Mouse (Mus musculus) midbrain, postnatal 0 days (tissue): ENCODE measurements around the gene Olfr1053. TPM values are rescaled to one million over a fixed set of nuclear protein-coding genes. Genes with fewer than 3 reads are reported as not detected.
"Not testable (repeated sequence)": the region's sequence is repeated elsewhere in the genome, so short reads cannot be mapped to it uniquely, and the experiment has no call there.

ENCODE experiments used
- ATAC-seq: fragments of 200-750 bp; cut with Nextera tagmentation; 2 replicates; pipeline ENCODE4 v1.8.0; 2017; ENCODE audit warnings: moderate number of reproducible peaks, mild to moderate bottlenecking, moderate TSS enrichment, moderate library complexity; ENCODE audit not compliant: low FRiP score
- DNase-seq: peaks from one replicate; pipeline ENCODE4 v3.0.0-alpha.2; 2015; ENCODE audit warnings: low spot score
- H3K27ac ChIP-seq: fragments of 300-500 bp; sonication (generic); 2 replicates; pipeline ENCODE4 v1.5.1; 2014; ENCODE audit warnings: low read depth, mild to moderate bottlenecking, low read length, mixed read lengths
- H3K27me3 ChIP-seq: fragments of 300-500 bp; sonication (generic); 2 replicates; pipeline ENCODE4 v1.6.1; 2014; ENCODE audit warnings: low read length, control low read depth, mixed read lengths; ENCODE audit not compliant: insufficient read depth
- H3K36me3 ChIP-seq: fragments of 300-500 bp; sonication (generic); 2 replicates; pipeline ENCODE4 v1.6.1; 2014; ENCODE audit warnings: low read length, control low read depth, mixed read lengths; ENCODE audit not compliant: insufficient read depth
- H3K4me1 ChIP-seq: fragments of 300-500 bp; sonication (generic); 2 replicates; pipeline ENCODE4 v1.6.1; 2014; ENCODE audit warnings: mild to moderate bottlenecking, control low read depth, antibody characterized with exemption, low read length, mixed read lengths; ENCODE audit not compliant: insufficient read depth
- H3K4me2 ChIP-seq: fragments of 300-500 bp; sonication (generic); 2 replicates; pipeline ENCODE4 v1.6.1; 2014; ENCODE audit warnings: low read depth, mild to moderate bottlenecking, low read length, mixed read lengths; ENCODE audit not compliant: poor library complexity, severe bottlenecking
- H3K4me3 ChIP-seq: fragments of 300-500 bp; sonication (generic); 2 replicates; pipeline ENCODE4 v1.5.1; 2014; ENCODE audit warnings: low read depth, mild to moderate bottlenecking, low read length, moderate library complexity
- H3K9ac ChIP-seq: fragments of 300-500 bp; sonication (generic); replicated peaks from 2 replicates; pipeline ENCODE4 v1.6.1; 2014; ENCODE audit warnings: mild to moderate bottlenecking, low read length, moderate library complexity, mixed read lengths; ENCODE audit not compliant: poor library complexity, severe bottlenecking
- H3K9me3 ChIP-seq: fragments of 300-500 bp; sonication (generic); 2 replicates; pipeline ENCODE4 v1.6.1; 2016; ENCODE audit warnings: low read length, control low read depth
- CTCF ChIP-seq: IDR thresholded peaks from 2 replicates; pipeline ENCODE4 v1.5.1; 2016; ENCODE audit warnings: antibody characterized with exemption, mild to moderate bottlenecking
- WGBS: fragments of 180-500 bp; shearing (Covaris S2); extraction: QIAGEN DNeasy Blood & Tissue Kit; methylation state at CpG from one replicate; pipeline ENCODE4 v1.1.7; 2014; 5-methylcytosine and 5-hydroxymethylcytosine counted together
- polyA plus RNA-seq: library from polyadenylated mRNA; unstranded; fragments of >200 nt; fragmentation: Nextera tagmentation; extraction: Ambion mirVana; gene quantifications from 2 replicates; pipeline ENCODE4 v1.2.1, GENCODE M21; 2015
- total RNA-seq: library from RNA; depleted of rRNA; stranded (reverse); fragments of >200 nt; gene quantifications from 2 replicates; pipeline ENCODE4 v1.2.3, GENCODE M21; 2014; rRNA removed

The Olfr1053 gene
- total RNA-seq (not detected in 2 replicates), polyA plus RNA-seq (not detected in 2 replicates)

DNA sequence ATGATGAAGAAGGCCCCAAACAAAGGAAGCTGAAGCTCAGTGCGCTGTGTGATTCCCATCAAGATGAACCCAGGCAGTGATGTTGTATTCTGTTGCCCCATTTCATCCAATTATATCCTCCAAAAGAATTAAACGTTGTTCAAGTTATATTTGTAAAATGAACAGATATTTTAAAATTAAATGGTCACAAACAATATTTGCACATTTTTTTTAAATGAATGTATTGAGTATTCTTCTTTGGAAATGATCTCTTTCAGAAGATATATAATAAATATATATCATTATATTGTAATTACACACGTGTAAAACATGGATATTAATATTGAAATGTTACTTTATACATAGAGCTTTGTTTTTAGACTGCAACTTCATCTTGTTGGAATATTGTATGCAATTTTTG is at the start of gene Olfr1053:
Gene Olfr1053 (minus strand): TSS at position 101 of the 400 bp plus-strand sequence.
- no peak for DNase-seq
- H3K9me3 ChIP-seq, result no peaks in the 10 kb centered on the region
- 67% methylated on average over 3 of the region's 3 CpGs for WGBS
- no peaks in the 10 kb centered on the region for H3K4me1 ChIP-seq
- no peak within 1 kb of the TSS for H3K4me2 ChIP-seq
- no peak for TF ChIP-seq CTCF
- no peaks in the 10 kb centered on the region for H3K27me3 ChIP-seq
- H3K36me3 ChIP-seq, result no peaks in the 10 kb centered on the region
- ATAC-seq, result no peak
- no peak within 1 kb of the TSS for H3K9ac ChIP-seq
- H3K27ac ChIP-seq, result no peak within 1 kb of the TSS
- no peak within 1 kb of the TSS for H3K4me3 ChIP-seq

DNA sequence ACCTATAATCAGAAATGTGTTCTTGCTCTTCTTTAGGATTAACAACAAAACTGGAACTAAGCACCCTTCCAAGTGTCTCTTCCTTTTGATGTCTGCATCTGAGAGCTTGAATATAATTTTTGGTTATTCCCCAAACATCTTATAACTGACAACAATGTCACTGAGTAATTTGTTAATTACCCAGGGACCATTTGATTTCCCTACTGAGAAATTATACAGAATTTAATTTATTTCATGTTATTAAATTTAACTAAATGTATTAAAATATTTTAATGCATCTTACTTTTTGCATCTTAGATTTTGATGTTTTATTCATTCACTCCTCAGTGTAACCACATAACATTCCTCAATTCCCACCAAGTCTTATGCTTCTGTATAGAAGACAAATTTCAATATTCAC is 47.3 kb upstream of the Olfr1053 start, which contains the start of gene Olfr1056:
Gene Olfr1056 (minus strand): TSS at position 101 of the 400 bp plus-strand sequence.
- Histone ChIP-seq H3K9me3 (no peaks in the 10 kb centered on the region), H3K27me3 (no peaks in the 10 kb centered on the region), H3K4me2 (no peak within 1 kb of the TSS), H3K27ac (no peak within 1 kb of the TSS), H3K36me3 (no peaks in the 10 kb centered on the region), H3K4me3 (no peak within 1 kb of the TSS), H3K4me1 (no peaks in the 10 kb centered on the region), H3K9ac (no peak within 1 kb of the TSS)
- ATAC-seq, result no peak
- DNase-seq, result no peak
- no peak for TF ChIP-seq CTCF

DNA sequence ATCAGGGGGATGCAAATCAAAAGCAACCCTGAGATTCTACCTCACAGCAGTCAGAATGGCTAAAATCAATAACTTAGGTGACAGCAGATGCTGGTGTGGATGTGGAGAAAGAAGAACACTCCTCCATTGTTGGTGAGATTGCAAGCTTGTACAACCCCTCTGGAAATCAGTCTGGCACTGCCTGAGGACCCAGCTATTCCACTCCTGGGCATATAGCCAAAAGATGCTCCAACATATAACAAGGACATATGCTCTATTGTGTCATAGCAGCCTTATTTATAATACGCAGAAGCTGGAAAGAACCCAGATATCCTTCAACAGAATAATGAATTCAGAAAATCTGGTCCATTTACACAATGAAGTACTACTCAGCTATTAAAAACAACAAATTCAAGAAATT is 36.7 kb upstream of the Olfr1053 start:
- peak; percentile 3 for DNase-seq

DNA sequence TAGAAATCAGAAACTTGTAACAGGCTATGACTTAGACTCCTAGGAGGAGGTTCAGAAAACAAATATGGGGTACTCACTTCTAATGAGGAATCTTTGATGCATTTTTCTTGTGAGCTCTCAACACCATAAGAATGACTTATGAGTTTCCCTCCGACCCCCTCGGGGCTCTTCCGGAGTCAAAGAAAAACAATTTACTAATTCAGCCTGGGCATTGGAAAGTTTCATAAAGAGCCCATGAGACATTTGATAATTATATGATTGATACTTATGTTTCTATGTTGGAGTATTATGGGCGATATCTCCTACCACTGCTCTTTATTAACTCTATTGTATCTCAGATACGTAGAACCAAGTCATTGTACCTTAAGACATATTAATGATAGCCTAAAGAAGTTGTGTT is 35.1 kb upstream of the Olfr1053 start, which contains the start of gene Olfr1055:
Gene Olfr1055 (minus strand): TSS at position 101 of the 400 bp plus-strand sequence.
- H3K27ac ChIP-seq, result no peak within 1 kb of the TSS

More for the DNA sequence above, 36.7 kb upstream of the Olfr1053 start:
- H3K9ac ChIP-seq, H3K36me3 ChIP-seq, H3K27ac ChIP-seq, H3K27me3 ChIP-seq, H3K4me2 ChIP-seq, ATAC-seq, H3K4me3 ChIP-seq, H3K9me3 ChIP-seq, H3K4me1 ChIP-seq: not testable (repeated sequence)
- 92% methylated on average over 1 of the region's 1 CpGs for WGBS

DNA sequence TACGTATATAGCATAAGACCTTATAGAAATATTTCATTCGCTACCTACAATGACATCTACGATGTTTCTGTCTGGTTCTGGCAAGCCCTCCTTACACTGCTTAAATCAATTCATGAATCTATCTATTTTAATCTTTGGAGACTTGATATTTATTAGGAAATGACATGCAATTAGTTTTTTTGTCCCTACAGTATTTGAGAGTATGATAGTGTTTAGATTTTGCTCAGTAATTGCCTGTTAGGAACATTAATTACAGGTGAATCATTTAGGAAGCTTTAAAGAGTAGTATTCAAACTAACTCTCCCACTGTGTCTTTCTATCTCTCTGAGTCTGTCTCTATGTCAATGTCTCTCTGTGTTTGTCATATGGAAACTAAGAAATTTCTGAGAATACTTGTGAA is 20.2 kb upstream of the Olfr1053 start, which contains the start of gene Olfr1054:
Gene Olfr1054 (minus strand): TSS at position 101 of the 400 bp plus-strand sequence.
- Histone ChIP-seq H3K27ac (no peak within 1 kb of the TSS), H3K4me3 (no peak within 1 kb of the TSS), H3K36me3 (no peaks in the 10 kb centered on the region), H3K9me3 (no peaks in the 10 kb centered on the region), H3K4me1 (no peaks in the 10 kb centered on the region), H3K9ac (no peak within 1 kb of the TSS), H3K4me2 (no peak within 1 kb of the TSS), H3K27me3 (no peaks in the 10 kb centered on the region)
- TF ChIP-seq CTCF, result no peak
- WGBS, result 87% methylated on average over 3 of the region's 3 CpGs
- no peak for ATAC-seq
- DNase-seq, result no peak

More for the DNA sequence above, 35.1 kb upstream of the Olfr1053 start, which contains the start of gene Olfr1055:
- Histone ChIP-seq H3K9me3 (no peaks in the 10 kb centered on the region), H3K4me1 (no peaks in the 10 kb centered on the region), H3K4me2 (no peak within 1 kb of the TSS), H3K36me3 (no peaks in the 10 kb centered on the region), H3K9ac (no peak within 1 kb of the TSS), H3K27me3 (no peaks in the 10 kb centered on the region), H3K4me3 (no peak within 1 kb of the TSS)
- WGBS, result 95% methylated on average over 5 of the region's 5 CpGs
- no peak for TF ChIP-seq CTCF
- DNase-seq (no peak), ATAC-seq (no peak)

- Histone ChIP-seq H3K36me3 (no peaks in the 10 kb centered on the region), H3K4me1 (no peaks in the 10 kb centered on the region), H3K27ac (no peak within 1 kb of the TSS), H3K27me3 (no peaks in the 10 kb centered on the region), H3K9me3 (no peaks in the 10 kb centered on the region), H3K4me2 (no peak within 1 kb of the TSS), H3K4me3 (no peak within 1 kb of the TSS), H3K9ac (no peak within 1 kb of the TSS)
- DNase-seq (no peak), ATAC-seq (no peak)
- TF ChIP-seq CTCF, result no peak
These were observed 22.9 kb downstream of the Olfr1053 start, which contains the start of gene Olfr1052 for GRCm38 (mm10) chr2:86292155-86292554. TSS of gene Olfr1052 (plus strand) at chr2:86292455.

- H3K9me3 ChIP-seq, H3K27ac ChIP-seq, H3K9ac ChIP-seq, H3K4me2 ChIP-seq, H3K36me3 ChIP-seq, H3K4me1 ChIP-seq, ATAC-seq, H3K4me3 ChIP-seq, DNase-seq, H3K27me3 ChIP-seq: not testable (repeated sequence)
These were observed 36.1 kb downstream of the Olfr1053 start, which contains the start of gene Olfr1051 for GRCm38 (mm10) chr2:86278988-86279387. TSS of gene Olfr1051 (minus strand) at chr2:86279088.
